Mouse (Mus musculus) cortical plate, adult 2 months (tissue): ENCODE results near the gene Slc39a1. TPM values are rescaled to one million over a fixed set of nuclear protein-coding genes. Genes with fewer than 3 reads are reported as not detected.

Experiments used
- H3K27ac ChIP-seq: fragments of 200-500 bp; 2 replicates; pipeline ENCODE4 v1.5.1; 2012; ENCODE audit warnings: low read length, control low read depth, inconsistent platforms; ENCODE audit not compliant: insufficient read depth
- H3K4me1 ChIP-seq: fragments of 200-500 bp; 2 replicates; pipeline ENCODE4 v1.6.1; 2011; ENCODE audit warnings: low read length; ENCODE audit not compliant: control insufficient read depth, insufficient read depth
- H3K4me3 ChIP-seq: fragments of 200-500 bp; 2 replicates; pipeline ENCODE4 v1.5.1; 2011; ENCODE audit warnings: mild to moderate bottlenecking, low read length, control low read depth; ENCODE audit not compliant: insufficient read depth
- CTCF ChIP-seq: fragments of 200-500 bp; IDR thresholded peaks from 2 replicates; pipeline ENCODE4 v1.5.1; 2011; ENCODE audit warnings: mild to moderate bottlenecking, control low read depth, low read length; ENCODE audit not compliant: insufficient read depth; ENCODE audit errors: extremely low read depth
- POLR2A ChIP-seq: fragments of 200-500 bp; IDR thresholded peaks from 2 replicates; pipeline ENCODE4 v1.6.1; 2011; ENCODE audit warnings: mild to moderate bottlenecking, low read length, control low read depth; ENCODE audit not compliant: insufficient read depth; ENCODE audit errors: extremely low read depth
- polyA plus RNA-seq: library from polyadenylated mRNA; depleted of rRNA; stranded (reverse); fragments of >200 nt; gene quantifications from 2 replicates; pipeline ENCODE4 v1.2.3, GENCODE M21; 2012

Gene Slc39a1
- polyA plus RNA-seq, 1 experiment = 34.5 TPM

DNA sequence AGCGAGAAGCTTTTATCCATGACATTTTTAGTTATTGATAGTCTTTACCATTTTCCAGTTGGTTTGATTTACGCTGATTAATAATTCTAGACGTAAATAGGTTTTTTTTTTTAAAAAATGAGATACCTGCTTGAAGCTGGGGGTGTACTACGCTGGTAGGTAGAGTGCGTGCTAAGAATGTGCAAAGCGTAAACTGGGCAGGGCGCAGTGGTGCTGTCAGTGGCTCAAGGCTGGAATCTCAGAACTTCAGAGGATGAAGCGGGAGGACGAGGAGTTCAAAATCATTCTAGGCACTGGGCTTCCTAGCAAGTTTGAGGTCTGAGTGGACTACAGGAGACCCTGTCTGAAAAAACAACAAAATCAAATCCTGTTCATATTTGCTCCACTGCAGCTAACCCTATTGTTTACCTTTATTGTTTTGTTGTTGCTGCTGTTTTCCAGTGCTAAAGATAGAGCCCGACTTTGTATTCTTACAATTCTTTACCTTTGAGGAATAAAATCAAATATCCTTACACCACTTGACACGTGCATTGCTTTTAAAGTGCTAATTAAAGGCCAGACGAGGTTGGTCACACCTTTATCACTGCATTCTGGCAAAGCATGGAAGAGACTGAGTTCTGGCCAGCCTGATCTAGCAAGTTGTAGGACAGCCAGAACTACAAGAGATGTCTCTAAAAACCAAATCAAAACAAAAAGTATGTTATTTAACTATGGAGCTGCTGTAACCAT lies 33.9 kb upstream of the Slc39a1 start:
- no peak overlapping the region for H3K27ac ChIP-seq

DNA sequence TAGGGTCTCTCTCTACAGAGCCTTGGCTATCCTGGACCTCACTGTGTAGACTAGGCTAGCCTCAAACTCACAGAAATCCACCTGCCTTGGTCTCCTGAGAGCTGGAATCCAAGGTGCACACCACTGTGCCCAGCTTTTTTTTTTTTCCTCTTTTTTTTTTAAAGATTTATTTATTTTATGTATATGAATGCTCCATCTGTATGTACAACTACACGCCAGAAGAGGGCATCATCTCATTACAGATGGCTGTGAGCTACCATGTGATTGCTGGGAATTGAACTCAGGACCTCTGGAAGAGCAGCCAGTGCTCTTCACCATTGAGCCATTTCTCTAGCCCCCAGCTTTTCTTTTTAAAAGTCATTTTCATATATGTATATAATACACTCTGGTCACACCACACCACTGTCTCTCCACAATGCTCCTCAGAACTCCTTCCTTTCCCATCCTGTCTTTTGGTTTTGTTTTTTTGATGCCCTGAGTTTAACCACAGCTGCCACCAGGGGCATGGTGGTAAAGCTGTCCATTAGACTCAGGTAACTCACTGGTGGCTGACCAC lies 32.1 kb upstream of the Slc39a1 start:
- H3K4me1 ChIP-seq = peaks cover 8% of the 10 kb centered on the region; the same call in 1 of the 2 replicates
- TF ChIP-seq CTCF (no peak), POLR2A (no peak)
- no peak overlapping the region for H3K4me3 ChIP-seq
- H3K27ac ChIP-seq = no peak overlapping the region

More for the DNA sequence above, 33.9 kb upstream of the Slc39a1 start:
- Histone ChIP-seq H3K4me3 (peak overlapping the region; percentile 58), H3K4me1 (peaks cover 8% of the 10 kb centered on the region; the same call in 1 of the 2 replicates)
- TF ChIP-seq CTCF (no peak), POLR2A (no peak)

DNA sequence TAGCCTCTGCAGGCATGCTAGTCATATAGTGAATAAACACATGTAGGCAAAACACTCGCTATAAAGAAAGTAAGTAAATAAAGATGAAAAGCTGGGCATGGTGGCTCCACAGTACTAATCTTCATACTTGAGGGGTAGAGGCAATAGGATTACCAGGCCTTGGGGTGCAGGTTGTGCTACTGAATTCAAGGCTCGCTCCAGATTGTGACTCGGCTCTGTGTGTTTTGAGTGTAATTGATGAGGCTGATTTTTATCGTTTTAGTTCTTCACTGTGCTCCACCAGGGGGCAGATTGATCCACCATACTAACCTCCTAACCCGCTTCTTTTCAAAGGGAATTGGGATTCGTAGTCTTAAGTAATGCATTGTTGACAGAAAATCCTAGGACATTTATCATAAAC lies 27.9 kb upstream of the Slc39a1 start:
- H3K4me1 ChIP-seq = no peaks in the 10 kb centered on the region
- H3K4me3 ChIP-seq = 0 out of 2 replicates have a peak overlapping the region, but pooled peaks have one; percentile 3
- TF ChIP-seq CTCF (peak; percentile 51; the same call in 1 of the 2 replicates), POLR2A (no peak)
- H3K27ac ChIP-seq = no peak overlapping the region

DNA sequence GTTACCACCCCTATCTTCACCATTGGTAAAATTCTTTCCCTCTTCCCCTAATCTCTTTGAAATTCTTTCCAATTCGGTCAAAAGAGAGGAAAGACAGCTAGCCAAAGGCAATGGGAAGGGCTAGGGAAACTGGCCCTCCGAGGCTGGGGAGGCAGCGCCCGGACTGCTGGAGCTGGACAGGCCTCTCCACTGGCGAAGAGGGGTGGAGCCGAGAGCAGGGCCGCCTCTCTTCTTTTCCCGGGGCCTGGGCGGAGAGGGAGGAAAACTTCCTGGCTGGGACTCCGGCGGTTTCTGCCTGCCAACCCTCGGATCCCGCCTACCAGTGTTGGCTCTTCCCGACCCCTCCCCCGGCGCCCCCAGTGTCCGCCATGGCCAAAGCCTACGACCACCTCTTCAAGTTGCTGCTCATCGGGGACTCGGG lies 27.4 kb upstream of the Slc39a1 start:
- no peaks in the 10 kb centered on the region for H3K4me1 ChIP-seq
- no peak overlapping the region for H3K27ac ChIP-seq
- TF ChIP-seq POLR2A = no peak
- TF ChIP-seq CTCF = no peak
- peak overlapping the region; percentile 3; the same call in 1 of the 2 replicates for H3K4me3 ChIP-seq

DNA sequence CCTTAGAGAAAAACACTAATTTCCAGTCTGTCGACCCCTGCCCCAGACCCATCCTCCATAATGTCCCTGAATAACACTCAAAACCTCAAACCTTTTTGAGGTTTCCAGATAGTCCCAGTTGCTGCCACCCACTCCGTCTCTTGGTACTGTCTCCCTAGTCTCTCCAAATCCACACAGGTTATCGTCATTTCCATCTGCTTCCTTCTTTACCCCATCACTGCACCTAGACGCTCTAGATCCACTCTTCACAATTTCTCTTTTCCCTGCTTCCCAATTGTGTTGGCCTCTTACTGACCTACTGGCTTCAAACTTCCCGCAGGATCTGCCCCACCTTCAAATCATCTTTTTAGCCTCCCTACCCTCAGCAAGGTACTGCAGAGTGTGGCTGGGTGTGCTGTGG lies 26.8 kb upstream of the Slc39a1 start:
- Histone ChIP-seq H3K4me1 (no peaks in the 10 kb centered on the region), H3K27ac (no peak overlapping the region), H3K4me3 (0 out of 2 replicates have a peak overlapping the region, but pooled peaks have one; percentile 3)
- TF ChIP-seq POLR2A (no peak), CTCF (no peak)

DNA sequence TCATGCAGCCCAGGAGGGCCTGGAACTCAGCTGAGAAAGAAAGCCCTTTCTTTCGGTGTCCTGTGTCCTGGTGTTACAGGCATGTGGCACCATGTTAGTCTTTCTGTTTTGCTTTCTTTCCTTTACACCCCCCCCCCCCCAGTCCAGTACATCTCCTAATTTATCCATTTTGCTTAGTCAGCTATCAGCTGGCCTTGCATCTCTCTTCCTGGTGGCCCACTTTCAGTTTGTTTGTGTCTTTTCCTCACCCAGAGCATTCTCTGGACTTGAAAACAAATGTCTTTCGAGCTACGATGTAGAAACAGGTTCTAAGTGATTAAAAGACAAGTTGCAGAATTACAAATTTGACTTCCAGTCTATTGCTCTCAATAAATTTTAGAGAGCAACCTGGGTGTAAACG lies 25.5 kb upstream of the Slc39a1 start:
- Histone ChIP-seq H3K4me1 (no peaks in the 10 kb centered on the region), H3K4me3 (no peak overlapping the region), H3K27ac (no peak overlapping the region)
- no peak for TF ChIP-seq CTCF
- TF ChIP-seq POLR2A = no peak

DNA sequence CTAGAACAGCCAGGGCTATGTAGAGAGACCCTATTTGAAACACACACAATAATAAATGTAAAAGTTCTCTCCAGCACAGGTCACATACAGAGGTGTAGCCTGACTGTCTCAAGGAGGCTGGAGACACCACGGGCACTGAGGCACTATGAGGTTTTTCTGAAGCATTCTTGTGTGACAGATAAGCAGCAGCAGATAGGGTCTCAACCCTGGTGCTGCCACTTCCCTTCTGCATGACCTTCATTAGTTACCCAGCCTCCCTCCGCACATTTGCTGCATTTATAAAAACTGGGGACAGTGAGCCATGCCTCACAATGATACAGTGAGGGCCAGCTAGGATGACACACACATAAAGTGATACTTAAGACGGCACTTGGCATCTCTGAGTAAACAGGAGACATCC lies 25.0 kb upstream of the Slc39a1 start:
- Histone ChIP-seq H3K4me3 (no peak overlapping the region), H3K27ac (no peak overlapping the region), H3K4me1 (no peaks in the 10 kb centered on the region)
- no peak for TF ChIP-seq POLR2A
- TF ChIP-seq CTCF = no peak

DNA sequence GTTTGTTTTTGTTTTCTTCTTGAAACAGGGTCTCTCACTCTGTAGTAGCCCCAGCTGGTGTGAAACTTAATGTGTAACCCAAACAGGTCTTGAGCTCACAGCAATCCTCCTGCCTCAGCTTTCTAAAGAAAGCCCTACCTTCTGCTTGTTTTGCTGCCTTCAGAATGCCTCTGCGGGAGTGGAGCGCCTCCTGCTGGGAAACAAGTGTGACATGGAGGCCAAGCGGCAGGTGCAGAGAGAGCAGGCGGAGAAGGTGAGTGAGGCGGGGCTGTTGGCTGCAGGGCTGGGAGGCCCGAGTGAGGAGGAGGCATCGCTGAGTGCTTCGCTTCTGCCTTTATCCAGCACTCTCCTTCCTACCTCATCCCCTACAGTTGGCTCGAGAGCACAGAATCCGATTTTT lies 23.6 kb upstream of the Slc39a1 start:
- no peak for TF ChIP-seq POLR2A
- TF ChIP-seq CTCF = no peak
- Histone ChIP-seq H3K4me3 (no peak overlapping the region), H3K27ac (no peak overlapping the region), H3K4me1 (no peaks in the 10 kb centered on the region)

DNA sequence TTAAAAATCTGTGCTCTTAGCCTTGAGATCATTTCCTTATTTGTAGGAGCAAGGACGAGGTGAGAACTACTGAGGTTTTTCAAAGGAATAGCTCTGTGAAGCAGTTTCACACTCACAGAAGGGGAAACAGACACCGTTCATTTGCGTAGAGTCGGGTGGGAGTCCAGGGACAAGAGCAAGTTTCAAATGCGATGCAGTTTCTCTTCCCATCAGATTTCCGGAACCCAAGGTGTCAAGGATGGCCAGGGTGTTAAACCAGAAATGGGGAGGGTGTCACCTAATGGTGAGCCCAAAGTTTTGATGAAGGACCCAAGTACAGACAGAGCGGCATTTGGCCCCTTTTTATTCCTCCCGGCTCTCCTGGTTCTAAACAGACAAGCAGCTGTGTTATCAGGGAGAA lies 16.9 kb upstream of the Slc39a1 start:
- Histone ChIP-seq H3K4me1 (peaks cover 2% of the 10 kb centered on the region), H3K27ac (no peak overlapping the region), H3K4me3 (peak overlapping the region; percentile 66)
- TF ChIP-seq POLR2A = no peak
